Mouse (Mus musculus) CH12.LX (cell line): ENCODE measurements around the gene Mia2.

Experiments used
- CTCF ChIP-seq, 2 experiments: IDR thresholded peaks in 1 of 2; conservative IDR thresholded peaks in 1 of 2; 2 replicates each; pipeline ENCODE4 v1.5.1; 2011 to 2012; ENCODE audit warnings: low read depth in 2 of 2, low read length in 2 of 2, improper control_type of control experiment in 1 of 2, inconsistent platforms in 1 of 2, mild to moderate bottlenecking in 1 of 2, moderate library complexity in 1 of 2
- ETS1 ChIP-seq: conservative IDR thresholded peaks from 2 replicates; pipeline ENCODE4 v1.6.1; 2012; ENCODE audit warnings: low read depth, mild to moderate bottlenecking, inconsistent platforms, low read length, improper control_type of control experiment, moderate library complexity
- POLR2A ChIP-seq: IDR thresholded peaks from 2 replicates; pipeline ENCODE4 v1.6.1; 2011; ENCODE audit warnings: low read depth, mild to moderate bottlenecking, improper control_type of control experiment, low read length
- RAD21 ChIP-seq: IDR thresholded peaks from 2 replicates; pipeline ENCODE4 v1.6.1; 2011; ENCODE audit warnings: low read depth, mild to moderate bottlenecking, low read length, improper control_type of control experiment, moderate library complexity
- USF1 ChIP-seq: IDR thresholded peaks from 2 replicates; pipeline ENCODE4 v1.6.1; 2014; ENCODE audit warnings: low read depth, mild to moderate bottlenecking, inconsistent platforms, low read length, improper control_type of control experiment

GRCm38 (mm10) chr12:59095104-59096025 lies at the start of gene Mia2:
- no peak for TF ChIP-seq CTCF (conservative IDR thresholded peaks at IDR 0.05 in 1 of 2, IDR thresholded peaks at IDR 0.05 in 1 of 2; ENCODE audit: low read depth in 2 of 2, low read length in 2 of 2)
- no peak for TF ChIP-seq RAD21
- TF ChIP-seq POLR2A = no peak
- no peak for TF ChIP-seq ETS1
- no peak for TF ChIP-seq USF1
